Mouse (Mus musculus) T-cell, adult 66 days (primary cell): ENCODE measurements around the gene Lgr4. TPM values are rescaled to one million over a fixed set of nuclear protein-coding genes. Genes with fewer than 3 reads are reported as not detected.

Experiments used
- total RNA-seq, 2 experiments: library from RNA; stranded (reverse); gene quantifications; 3 replicates in 1 of 2; 4 replicates in 1 of 2; pipeline ENCODE4 v1.2.4; 2023

Gene Lgr4
- under 1 TPM; 0.20 to 0.21 TPM for total RNA-seq

GRCm38 (mm10) chr2:109917496-109918413 lies at the start of gene Lgr4:
Gene Lgr4, plus strand, starts transcription at chr2:109917647.

GRCm38 (mm10) chr2:109890597-109890996 lies 26.9 kb upstream of the Lgr4 start, which contains the start of gene Lin7c:
Gene Lin7c, plus strand, starts transcription at chr2:109890853.

GRCm38 (mm10) chr2:110017616-110018505 lies 100.4 kb downstream of the Lgr4 start, which contains the start of gene Ccdc34:
Gene Ccdc34, plus strand, starts transcription at chr2:110017817.

Other genes with a start within 250 kb of the Lgr4 start
- not detected for gene Bdnf, start 242.9 kb upstream of the Lgr4 start, total RNA-seq
- gene Lin7c, start 26.8 kb upstream of the Lgr4 start, total RNA-seq, result 10 to 100 TPM; 63.1 to 70.5 TPM
- gene Ccdc34, start 100.2 kb downstream of the Lgr4 start, total RNA-seq, result 1 to 10 TPM; 4.3 to 4.8 TPM